Mouse (Mus musculus): ENCODE measurements at regions not wholly inside any gene's neighbourhood (a gene's known extent, or its start where the extent isn't known, plus 50 kb on each side); places are given as distances from the start of the nearest gene placed in this dataset.

- DNase-seq (ENCODE audit: low spot score in 2 of 2): no peak
Observed at GRCm38 (mm10) chr4:54704696-54705095, 240.2 kb upstream of the Zfp462 start.

GRCm38 (mm10) chr4:54709751-54710150 is 235.1 kb upstream of the Zfp462 start:
- DNase-seq (ENCODE audit: low spot score in 2 of 2): no peak

- DNase-seq (ENCODE audit: low spot score in 2 of 2): no peak
Observed at GRCm38 (mm10) chr4:54712929-54713328, 231.9 kb upstream of the Zfp462 start.

GRCm38 (mm10) chr4:54714612-54715342 is 230.1 kb upstream of the Zfp462 start:
- no peak for DNase-seq (ENCODE audit: low spot score in 2 of 2)

- DNase-seq (ENCODE audit: low spot score in 2 of 2): peak in 1 of 2 experiments; percentile 24
Observed at GRCm38 (mm10) chr4:54718083-54718482, 226.8 kb upstream of the Zfp462 start.

- DNase-seq (ENCODE audit: low spot score in 2 of 2): no peak
Observed at GRCm38 (mm10) chr4:54739001-54739400, 205.8 kb upstream of the Zfp462 start.

- no peak for DNase-seq (ENCODE audit: low spot score in 2 of 2)
Observed at GRCm38 (mm10) chr4:54751458-54751857, 193.4 kb upstream of the Zfp462 start.

GRCm38 (mm10) chr4:54756441-54756840 is 188.4 kb upstream of the Zfp462 start:
- no peak for DNase-seq (ENCODE audit: low spot score in 2 of 2)

GRCm38 (mm10) chr4:54757715-54758500 is 186.9 kb upstream of the Zfp462 start:
- peak; percentile 23 to 38 for DNase-seq (ENCODE audit: low spot score in 2 of 2)

- DNase-seq (ENCODE audit: low spot score in 2 of 2): no peak
Observed at GRCm38 (mm10) chr4:54758501-54758829, 186.4 kb upstream of the Zfp462 start.

- no peak for DNase-seq (ENCODE audit: low spot score in 2 of 2)
Observed at GRCm38 (mm10) chr4:54761257-54761656, 183.6 kb upstream of the Zfp462 start.

GRCm38 (mm10) chr4:54765045-54765444 is 179.8 kb upstream of the Zfp462 start:
- no peak for DNase-seq (ENCODE audit: low spot score in 2 of 2)

- DNase-seq (ENCODE audit: low spot score in 2 of 2): no peak
Observed at GRCm38 (mm10) chr4:54767506-54768200, 177.2 kb upstream of the Zfp462 start.

- no peak for DNase-seq (ENCODE audit: low spot score in 2 of 2)
Observed at GRCm38 (mm10) chr4:54768836-54769235, 176.0 kb upstream of the Zfp462 start.

GRCm38 (mm10) chr4:54774066-54774465 is 170.8 kb upstream of the Zfp462 start:
- peak; percentile 34 to 45 for DNase-seq (ENCODE audit: low spot score in 2 of 2)

- no peak for DNase-seq (ENCODE audit: low spot score in 2 of 2)
Observed at GRCm38 (mm10) chr4:54774717-54775116, 170.1 kb upstream of the Zfp462 start.

GRCm38 (mm10) chr4:54780511-54780910 is 164.3 kb upstream of the Zfp462 start:
- no peak for DNase-seq (ENCODE audit: low spot score in 2 of 2)

GRCm38 (mm10) chr4:54791217-54791742 is 153.6 kb upstream of the Zfp462 start:
- DNase-seq (ENCODE audit: low spot score in 2 of 2): no peak

GRCm38 (mm10) chr4:54793857-54794256 is 151.0 kb upstream of the Zfp462 start:
- no peak for DNase-seq (ENCODE audit: low spot score in 2 of 2)

- no peak for DNase-seq (ENCODE audit: low spot score in 2 of 2)
Observed at GRCm38 (mm10) chr4:54795246-54795645, 149.6 kb upstream of the Zfp462 start.

GRCm38 (mm10) chr4:54798523-54798922 is 146.3 kb upstream of the Zfp462 start:
- no peak for DNase-seq (ENCODE audit: low spot score in 2 of 2)

GRCm38 (mm10) chr4:54811163-54811562 is 133.7 kb upstream of the Zfp462 start:
- DNase-seq (ENCODE audit: low spot score in 2 of 2): no peak
